Mouse (Mus musculus) c-Kit-negative CD71-positive TER-119-positive erythroid progenitor cells, embryonic 14.5 days (primary cell): ENCODE results near the gene Rfxap.
A peak's percentile ranks its signal among the peaks of the same experiment; 100 is the strongest.

Source experiments
- DNase-seq: peaks from one replicate; pipeline ENCODE4 v3.0.0-alpha.2; 2013; ENCODE audit warnings: low read depth, low spot score

The Rfxap gene

GRCm38 (mm10) chr3:54807666-54808217 lies at the start of gene Rfxap:
TSS of gene Rfxap (minus strand) at chr3:54807791.
- DNase-seq, result peak; percentile 91

GRCm38 (mm10) chr3:54835421-54835820 lies 27.8 kb upstream of the Rfxap start:
- DNase-seq, result no peak

- DNase-seq, result no peak
Measured at GRCm38 (mm10) chr3:54832491-54832890, 24.9 kb upstream of the Rfxap start.

DNA sequence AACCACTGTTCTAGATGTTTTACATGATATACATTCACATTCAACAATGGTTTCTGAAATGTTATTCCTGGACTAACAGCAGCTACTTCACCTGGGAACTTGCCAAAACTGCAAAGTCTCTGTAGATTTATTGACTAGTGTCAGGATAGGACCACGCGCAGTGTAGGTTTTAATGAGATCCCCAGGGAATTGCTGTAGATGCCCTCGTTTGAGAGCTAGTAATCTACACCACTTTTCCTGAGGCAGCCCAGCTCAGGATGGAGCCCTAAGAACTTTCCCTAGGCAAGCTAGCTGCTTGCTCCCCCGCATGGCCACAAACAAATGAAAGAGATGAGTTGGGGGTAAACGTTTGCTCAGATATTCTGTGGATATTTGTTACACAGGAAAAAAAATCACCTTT lies 14.9 kb upstream of the Rfxap start:
- DNase-seq, result no peak

- DNase-seq, result no peak
Measured at GRCm38 (mm10) chr3:54815292-54815691, 7.7 kb upstream of the Rfxap start.

GRCm38 (mm10) chr3:54814622-54815021 lies 7.0 kb upstream of the Rfxap start:
- DNase-seq, result no peak

- no peak for DNase-seq
Measured at GRCm38 (mm10) chr3:54813418-54813988, 5.9 kb upstream of the Rfxap start.

- DNase-seq, result no peak
Measured at GRCm38 (mm10) chr3:54811616-54812015, 4.0 kb upstream of the Rfxap start.

- DNase-seq, result no peak
Measured at GRCm38 (mm10) chr3:54809111-54809510, 1.5 kb upstream of the Rfxap start.

GRCm38 (mm10) chr3:54807061-54807661 lies 430 bp downstream of the Rfxap start:
- DNase-seq, result no peak

DNA sequence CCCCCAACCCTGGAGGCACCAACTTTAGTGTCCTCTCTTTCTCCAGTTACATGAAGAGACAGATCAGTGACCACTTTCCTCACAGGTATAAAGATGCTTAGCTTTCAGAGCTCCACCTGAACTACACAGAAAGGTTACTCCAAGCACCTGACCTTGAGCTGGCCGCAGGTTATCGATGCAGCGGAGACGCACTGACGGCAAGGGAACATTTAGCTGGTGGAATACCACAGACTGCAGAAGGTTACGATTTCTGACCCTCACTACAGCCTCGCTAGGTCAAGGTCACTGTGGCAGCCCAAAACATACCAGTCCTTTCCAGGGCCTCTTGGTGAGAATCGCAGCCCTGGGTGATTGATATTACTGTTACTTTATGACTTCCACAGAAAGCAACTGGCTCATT lies 3.9 kb downstream of the Rfxap start:
- DNase-seq, result no peak

GRCm38 (mm10) chr3:54797211-54797610 lies 10.4 kb downstream of the Rfxap start:
- no peak for DNase-seq

DNA sequence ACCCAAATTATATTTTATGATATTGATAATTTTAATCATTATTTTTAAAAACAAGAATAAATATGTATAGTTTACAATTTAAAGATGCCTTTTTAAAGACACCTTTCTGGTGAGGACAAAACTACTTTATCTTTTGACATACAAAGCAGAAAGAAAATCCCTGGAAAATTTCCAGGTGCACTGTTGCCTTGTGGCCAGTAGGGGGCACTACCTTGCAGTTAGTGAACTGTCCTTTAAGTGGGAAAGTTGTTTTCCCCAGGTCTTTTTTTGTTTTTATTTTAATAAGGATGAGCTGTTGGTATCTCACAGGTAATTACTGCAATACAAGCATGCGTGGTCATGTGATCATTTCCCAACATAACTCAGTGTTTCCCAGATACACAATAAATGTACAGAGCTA lies 11.8 kb downstream of the Rfxap start:
- DNase-seq, result no peak

DNA sequence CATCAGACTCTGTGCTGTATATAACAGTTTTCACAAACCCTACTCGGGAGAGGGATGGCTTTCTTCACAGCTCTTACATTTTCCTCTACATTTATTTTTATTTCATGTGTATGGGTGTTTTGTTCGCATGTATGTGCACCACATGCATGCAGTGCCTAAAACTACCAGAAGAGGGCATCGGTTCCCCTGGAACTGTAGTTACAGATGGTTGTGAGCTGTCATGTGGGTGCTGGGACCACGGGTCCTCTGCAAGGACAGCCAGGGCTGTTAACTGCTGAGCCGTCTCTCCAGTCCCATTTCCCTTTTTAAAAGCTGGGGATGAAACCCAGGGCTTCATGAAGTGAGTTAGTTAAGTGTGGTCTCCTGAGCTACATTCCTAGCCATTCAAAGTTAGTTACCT lies 12.2 kb downstream of the Rfxap start:
- DNase-seq, result no peak

DNA sequence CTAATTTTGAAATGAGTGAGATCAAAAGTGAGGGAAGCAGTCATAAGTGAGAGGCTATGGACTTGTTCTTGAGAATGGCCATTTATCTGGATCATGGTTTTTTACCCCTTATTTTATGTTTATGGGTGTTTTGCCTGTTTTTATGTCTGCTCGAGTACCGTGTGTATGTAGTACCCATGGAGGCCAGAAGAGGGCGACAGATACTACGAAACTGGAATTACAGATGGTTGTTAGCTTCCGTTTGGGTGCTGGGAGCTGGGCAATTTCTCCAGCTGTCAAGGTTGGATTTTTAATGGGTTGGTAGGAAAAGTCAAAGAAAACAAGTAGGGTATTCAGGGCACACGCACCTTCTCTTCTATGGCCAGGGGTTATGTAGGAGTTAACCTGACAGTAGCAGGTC lies 13.8 kb downstream of the Rfxap start:
- DNase-seq, result no peak

DNA sequence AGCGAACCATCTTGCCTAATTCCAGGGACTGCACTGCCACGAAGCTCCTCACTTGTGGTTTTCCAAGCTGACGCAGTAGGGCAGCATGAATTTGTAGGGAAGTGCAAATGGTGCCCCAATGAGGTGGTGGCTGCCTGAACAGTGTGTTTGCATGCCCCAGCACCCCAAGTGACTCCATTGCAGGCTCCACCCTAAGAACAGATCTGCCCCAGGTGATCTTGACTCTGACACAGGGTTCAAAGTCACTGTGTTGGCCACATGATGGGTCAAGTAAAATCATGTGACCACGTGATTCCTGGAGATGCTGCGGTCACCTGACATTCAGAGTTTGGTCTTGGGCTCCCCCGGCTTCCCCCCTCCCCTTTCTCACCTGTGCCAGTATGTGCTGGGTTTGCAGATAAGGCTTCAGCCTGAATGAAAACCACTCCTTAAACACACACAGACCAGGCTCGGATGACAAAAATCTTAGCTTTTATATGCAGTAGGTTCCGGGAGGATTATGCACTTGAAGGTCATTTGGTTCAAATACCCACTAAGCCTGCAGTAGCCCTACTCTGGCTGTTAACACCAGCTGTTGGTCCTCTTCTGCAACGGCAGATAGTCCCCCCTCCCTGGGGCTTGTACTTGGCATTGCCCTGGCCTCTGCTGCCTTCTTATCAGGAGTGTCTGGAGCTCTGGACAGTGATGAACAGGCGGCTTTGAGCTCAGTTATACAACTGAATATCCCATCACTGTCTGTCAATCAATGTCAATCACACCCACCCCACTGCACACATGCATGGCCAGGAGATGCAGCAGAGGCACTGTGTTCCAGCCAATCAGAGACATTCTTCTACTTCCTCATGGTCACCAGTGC lies 15.5 kb downstream of the Rfxap start:
- no peak for DNase-seq

DNA sequence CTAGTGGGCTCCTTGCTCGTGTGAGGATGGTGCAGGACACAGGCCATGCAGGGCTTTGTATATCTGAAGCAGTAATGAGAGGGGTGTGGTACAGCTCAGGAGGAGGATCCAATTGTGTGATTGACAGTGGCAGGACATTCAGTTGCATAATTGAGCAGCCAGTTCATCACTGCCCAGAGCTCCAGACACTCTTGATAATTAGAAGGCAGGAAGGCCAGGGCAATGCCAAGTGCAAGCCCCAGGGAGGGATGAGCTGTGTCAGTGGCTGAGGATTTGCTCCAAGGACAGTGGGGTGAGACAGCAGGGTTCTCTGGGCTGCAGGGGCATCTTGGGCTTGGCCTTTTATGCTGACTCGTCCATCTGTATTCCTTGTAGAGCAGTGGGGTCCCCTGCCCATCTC lies 17.0 kb downstream of the Rfxap start:
- DNase-seq, result no peak

GRCm38 (mm10) chr3:54775989-54776631 lies 31.5 kb downstream of the Rfxap start:
- DNase-seq, result no peak

GRCm38 (mm10) chr3:54773613-54774012 lies 34.0 kb downstream of the Rfxap start:
- DNase-seq, result no peak

GRCm38 (mm10) chr3:54769349-54770275 lies 38.0 kb downstream of the Rfxap start:
- DNase-seq, result no peak

DNA sequence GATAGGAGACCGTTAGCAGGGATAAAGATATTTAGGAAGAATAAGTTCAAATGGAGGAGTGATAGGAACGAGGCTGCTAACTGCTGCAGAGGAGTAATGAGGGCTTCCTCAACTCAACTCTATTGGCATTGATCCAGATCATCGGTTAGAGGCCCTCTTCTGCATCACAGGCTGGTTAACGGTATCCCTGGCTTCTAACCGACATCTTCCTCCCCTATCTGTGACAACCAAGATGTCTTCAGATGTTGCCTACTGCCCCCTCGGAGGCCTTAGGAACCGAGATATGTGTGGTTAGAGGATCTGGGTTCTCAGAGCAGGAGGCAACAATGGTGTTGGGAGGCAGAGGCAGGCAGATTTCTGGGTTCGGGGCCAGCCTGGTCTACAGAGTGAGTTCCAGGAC lies 39.0 kb downstream of the Rfxap start:
- no peak for DNase-seq
